Mouse (Mus musculus): ENCODE data around the gene 1700122O11Rik.

Gene 1700122O11Rik

DNA sequence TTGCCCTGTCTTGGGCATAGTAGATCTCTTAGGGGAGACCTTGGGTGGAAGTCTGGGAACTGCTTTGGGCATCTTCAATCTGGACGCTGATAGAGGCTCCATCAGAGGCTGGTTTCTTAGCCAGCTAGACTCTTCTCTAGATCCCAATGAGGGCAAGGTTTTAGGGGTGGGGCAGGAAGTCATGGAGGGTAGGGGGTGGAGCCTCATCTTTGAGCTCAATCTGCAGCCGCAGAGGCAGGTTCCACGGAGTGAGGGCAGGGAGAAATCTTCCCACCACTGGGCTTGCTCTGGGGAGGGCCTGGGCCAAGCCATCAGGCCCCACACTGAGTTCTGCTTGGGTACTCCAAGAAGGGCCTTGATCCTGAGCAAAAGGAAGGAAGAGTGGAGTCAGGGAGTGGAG is 1.2 kb downstream of the 1700122O11Rik start:
- Histone ChIP-seq H3K4me3 (replicated peaks; ENCODE audit: low read length) (0 out of 2 replicates have a peak overlapping the region, but pooled peaks have one; percentile 23), H3K4me1 (replicated peaks; ENCODE audit: low read depth, low read length) (peaks cover 64% of the 10 kb centered on the region), H3K36me3 (ENCODE audit: insufficient read depth, low read length) (no peaks in the 10 kb centered on the region), H3K9me3 (ENCODE audit: low read length) (peaks cover 4% of the 10 kb centered on the region; the same call in 1 of the 2 replicates), H3K27me3 (ENCODE audit: insufficient read depth, low read length) (peaks cover 20% of the 10 kb centered on the region)
- TF ChIP-seq NANOG (IDR thresholded peaks at IDR 0.05; ENCODE audit: borderline replicate concordance, low read length) = no peak
- no peak for TF ChIP-seq POU5F1 (IDR thresholded peaks at IDR 0.05; ENCODE audit: borderline replicate concordance, low read length)
- no peak for TF ChIP-seq CTCF (conservative IDR thresholded peaks at IDR 0.05; ENCODE audit: low read length)

DNA sequence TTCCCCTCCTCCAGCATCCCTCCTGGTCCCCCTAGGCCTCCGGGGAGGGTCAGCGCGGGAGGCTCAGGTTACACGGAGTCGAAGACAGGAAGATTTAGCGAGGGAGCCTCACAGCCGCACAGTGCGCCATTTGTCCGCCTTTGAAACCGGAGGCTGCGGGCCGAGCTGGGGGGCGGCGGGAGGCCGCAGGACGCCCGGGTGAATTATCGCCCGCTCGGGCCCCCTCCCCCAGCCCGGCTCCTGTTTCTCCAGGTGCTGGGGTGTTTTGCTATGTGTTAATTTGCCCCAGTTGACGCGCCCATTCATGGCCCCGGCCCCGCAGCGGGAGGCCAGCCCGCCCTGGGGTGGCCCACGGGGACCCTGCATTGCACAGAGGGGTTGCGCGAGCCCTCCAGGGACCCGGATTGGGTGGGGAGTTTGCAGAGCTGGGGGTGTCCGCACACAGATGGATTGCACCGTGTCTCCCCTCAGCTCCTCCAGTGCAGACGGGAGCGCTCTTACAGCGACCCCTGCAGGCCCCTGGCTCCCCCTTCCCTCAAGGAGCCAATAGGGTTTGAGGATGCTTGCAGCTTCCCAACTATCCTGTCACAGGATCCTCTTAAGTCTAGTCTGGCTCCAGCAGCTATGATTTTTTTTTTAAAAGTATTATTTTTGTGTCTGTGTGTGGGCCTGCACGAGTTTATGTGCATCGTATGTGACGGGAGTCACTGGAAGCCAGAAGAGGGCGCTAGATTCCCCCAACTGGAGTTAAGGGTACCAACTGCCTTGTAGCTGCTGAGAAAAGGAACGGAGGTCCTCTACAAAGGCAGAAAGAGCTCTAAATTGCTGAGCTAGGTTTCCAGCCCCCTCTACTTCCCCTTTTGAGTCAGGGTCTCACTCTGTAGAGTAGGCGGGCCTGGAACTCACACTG is 6.3 kb downstream of the 1700122O11Rik start:
- Histone ChIP-seq H3K9me3 (ENCODE audit: low read length) (peaks cover 4% of the 10 kb centered on the region; the same call in 1 of the 2 replicates), H3K4me3 (replicated peaks; ENCODE audit: low read length) (peak overlapping the region; percentile 79), H3K4me1 (replicated peaks; ENCODE audit: low read depth, low read length) (peaks cover 58% of the 10 kb centered on the region), H3K36me3 (ENCODE audit: insufficient read depth, low read length) (no peaks in the 10 kb centered on the region), H3K27me3 (ENCODE audit: insufficient read depth, low read length) (peaks cover 46% of the 10 kb centered on the region)
- TF ChIP-seq POU5F1 (IDR thresholded peaks at IDR 0.05; ENCODE audit: borderline replicate concordance, low read length) = no peak
- TF ChIP-seq CTCF (conservative IDR thresholded peaks at IDR 0.05; ENCODE audit: low read length) = peak; percentile 82

- peaks cover 54% of the 10 kb centered on the region for H3K4me1 ChIP-seq (replicated peaks; ENCODE audit: low read depth, low read length)
- H3K4me3 ChIP-seq (replicated peaks; ENCODE audit: low read length) = no peak overlapping the region
- H3K9me3 ChIP-seq (ENCODE audit: low read length) = peaks cover 3% of the 10 kb centered on the region; the same call in 1 of the 2 replicates
- H3K27me3 ChIP-seq (ENCODE audit: insufficient read depth, low read length) = peaks cover 56% of the 10 kb centered on the region
- no peak for TF ChIP-seq NANOG (IDR thresholded peaks at IDR 0.05; ENCODE audit: borderline replicate concordance, low read length)
- TF ChIP-seq CTCF (conservative IDR thresholded peaks at IDR 0.05; ENCODE audit: low read length) = no peak
- TF ChIP-seq POU5F1 (IDR thresholded peaks at IDR 0.05; ENCODE audit: borderline replicate concordance, low read length) = no peak
- H3K36me3 ChIP-seq (ENCODE audit: insufficient read depth, low read length) = no peaks in the 10 kb centered on the region
Measured at GRCm38 (mm10) chr17:48029241-48029640, 8.9 kb downstream of the 1700122O11Rik start.

DNA sequence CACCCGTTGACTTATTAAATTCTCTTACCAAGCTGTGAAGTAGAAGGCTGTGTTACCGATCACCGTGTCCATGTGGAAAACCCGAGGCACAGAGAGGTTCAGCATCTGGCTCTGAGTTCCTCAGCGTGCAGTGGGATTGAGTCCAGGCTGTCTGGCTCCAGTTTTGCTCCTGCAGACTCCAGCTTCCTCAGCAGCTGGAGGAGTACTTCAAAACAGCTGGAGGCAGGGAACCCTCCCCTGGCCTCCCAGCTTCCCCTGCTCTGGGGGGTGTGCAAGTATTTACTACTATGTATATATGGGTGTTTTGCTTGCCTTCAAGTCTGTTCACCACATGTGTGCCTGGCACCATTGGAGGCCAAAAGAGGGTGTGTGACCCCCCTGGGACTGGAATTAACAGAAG is 9.8 kb downstream of the 1700122O11Rik start:
- H3K9me3 ChIP-seq (ENCODE audit: low read length) = no peaks in the 10 kb centered on the region
- TF ChIP-seq CTCF (conservative IDR thresholded peaks at IDR 0.05; ENCODE audit: low read length) = no peak
- no peak for TF ChIP-seq POU5F1 (IDR thresholded peaks at IDR 0.05; ENCODE audit: borderline replicate concordance, low read length)
- TF ChIP-seq NANOG (IDR thresholded peaks at IDR 0.05; ENCODE audit: borderline replicate concordance, low read length) = no peak
- peaks cover 66% of the 10 kb centered on the region for H3K27me3 ChIP-seq (ENCODE audit: insufficient read depth, low read length)
- H3K36me3 ChIP-seq (ENCODE audit: insufficient read depth, low read length) = no peaks in the 10 kb centered on the region
- no peak overlapping the region for H3K4me3 ChIP-seq (replicated peaks; ENCODE audit: low read length)
- peaks cover 54% of the 10 kb centered on the region for H3K4me1 ChIP-seq (replicated peaks; ENCODE audit: low read depth, low read length)

- Histone ChIP-seq H3K27me3 (ENCODE audit: insufficient read depth, low read length) (peaks cover 69% of the 10 kb centered on the region), H3K4me3 (replicated peaks; ENCODE audit: low read length) (no peak overlapping the region), H3K36me3 (ENCODE audit: insufficient read depth, low read length) (no peaks in the 10 kb centered on the region), H3K4me1 (replicated peaks; ENCODE audit: low read depth, low read length) (peaks cover 58% of the 10 kb centered on the region), H3K9me3 (ENCODE audit: low read length) (no peaks in the 10 kb centered on the region)
- TF ChIP-seq POU5F1 (IDR thresholded peaks at IDR 0.05; ENCODE audit: borderline replicate concordance, low read length) = no peak
- no peak for TF ChIP-seq CTCF (conservative IDR thresholded peaks at IDR 0.05; ENCODE audit: low read length)
- TF ChIP-seq NANOG (IDR thresholded peaks at IDR 0.05; ENCODE audit: borderline replicate concordance, low read length) = no peak
Measured at GRCm38 (mm10) chr17:48027677-48028076, 10.4 kb downstream of the 1700122O11Rik start.

GRCm38 (mm10) chr17:48027019-48027418 is 11.1 kb downstream of the 1700122O11Rik start:
- Histone ChIP-seq H3K4me1 (replicated peaks; ENCODE audit: low read depth, low read length) (peaks cover 56% of the 10 kb centered on the region), H3K27me3 (ENCODE audit: insufficient read depth, low read length) (peaks cover 72% of the 10 kb centered on the region), H3K9me3 (ENCODE audit: low read length) (no peaks in the 10 kb centered on the region), H3K36me3 (ENCODE audit: insufficient read depth, low read length) (no peaks in the 10 kb centered on the region), H3K4me3 (replicated peaks; ENCODE audit: low read length) (no peak overlapping the region)
- TF ChIP-seq POU5F1 (IDR thresholded peaks at IDR 0.05; ENCODE audit: borderline replicate concordance, low read length) (no peak), CTCF (conservative IDR thresholded peaks at IDR 0.05; ENCODE audit: low read length) (peak; percentile 67)

DNA sequence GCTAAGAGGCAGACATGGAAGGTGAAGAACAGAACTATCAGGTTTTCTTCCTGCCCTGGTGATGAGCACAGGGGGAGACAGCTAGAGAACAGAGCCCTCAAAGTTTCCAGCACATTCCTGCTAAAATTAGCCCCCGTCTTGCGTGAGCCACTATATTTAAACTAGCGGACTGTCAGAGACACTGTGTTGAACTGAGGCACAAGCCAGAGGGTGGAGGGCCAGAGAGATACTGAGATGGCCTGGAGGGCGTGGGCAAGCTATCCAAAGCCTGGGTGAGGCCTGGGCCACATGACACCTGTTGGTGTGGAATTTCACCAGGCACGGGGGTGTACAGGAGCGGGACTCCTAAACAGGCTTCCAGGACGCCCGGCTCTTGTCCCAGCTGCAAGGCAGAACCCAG is 14.0 kb downstream of the 1700122O11Rik start:
- H3K36me3 ChIP-seq (ENCODE audit: insufficient read depth, low read length) = no peaks in the 10 kb centered on the region
- H3K4me3 ChIP-seq (replicated peaks; ENCODE audit: low read length) = no peak overlapping the region
- no peak for TF ChIP-seq POU5F1 (IDR thresholded peaks at IDR 0.05; ENCODE audit: borderline replicate concordance, low read length)
- TF ChIP-seq NANOG (IDR thresholded peaks at IDR 0.05; ENCODE audit: borderline replicate concordance, low read length) = no peak
- no peak for TF ChIP-seq CTCF (conservative IDR thresholded peaks at IDR 0.05; ENCODE audit: low read length)
- no peaks in the 10 kb centered on the region for H3K9me3 ChIP-seq (ENCODE audit: low read length)
- peaks cover 54% of the 10 kb centered on the region for H3K27me3 ChIP-seq (ENCODE audit: insufficient read depth, low read length)
- peaks cover 40% of the 10 kb centered on the region for H3K4me1 ChIP-seq (replicated peaks; ENCODE audit: low read depth, low read length)

DNA sequence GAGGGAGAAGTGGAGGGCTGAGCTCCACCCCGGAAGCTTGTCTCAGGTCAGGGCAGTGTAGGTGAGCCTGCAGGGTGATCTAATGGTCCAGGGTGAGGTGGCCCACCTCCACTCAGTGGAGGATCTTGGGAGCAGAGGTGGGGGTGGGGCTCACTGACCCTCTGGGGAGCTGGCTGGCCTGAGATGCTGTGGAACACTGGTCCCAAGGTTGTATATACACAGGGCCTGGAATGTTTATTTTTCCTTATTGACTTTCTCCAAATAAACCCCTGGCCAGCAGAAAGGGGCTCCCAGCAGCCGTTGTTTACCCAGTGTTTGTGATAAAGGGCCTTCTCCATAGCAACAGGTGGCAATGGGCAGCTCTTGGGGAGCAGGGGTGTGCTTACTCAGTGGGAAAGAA is 18.5 kb downstream of the 1700122O11Rik start:
- H3K4me1 ChIP-seq (replicated peaks; ENCODE audit: low read depth, low read length) = peaks cover 42% of the 10 kb centered on the region
- H3K27me3 ChIP-seq (ENCODE audit: insufficient read depth, low read length) = peaks cover 28% of the 10 kb centered on the region
- no peaks in the 10 kb centered on the region for H3K36me3 ChIP-seq (ENCODE audit: insufficient read depth, low read length)
- no peaks in the 10 kb centered on the region for H3K9me3 ChIP-seq (ENCODE audit: low read length)
- TF ChIP-seq NANOG (IDR thresholded peaks at IDR 0.05; ENCODE audit: borderline replicate concordance, low read length) (no peak), POU5F1 (IDR thresholded peaks at IDR 0.05; ENCODE audit: borderline replicate concordance, low read length) (no peak), CTCF (conservative IDR thresholded peaks at IDR 0.05; ENCODE audit: low read length) (no peak)
- H3K4me3 ChIP-seq (replicated peaks; ENCODE audit: low read length) = no peak overlapping the region

All from E14TG2a.4 (cell line).